Mouse (Mus musculus) kidney, adult 2 months (tissue): ENCODE measurements around the gene 4930451I11Rik.

Experiments
- CTCF ChIP-seq: fragments of 200-500 bp; conservative IDR thresholded peaks from 2 replicates; pipeline ENCODE4 v1.5.1; 2011; ENCODE audit warnings: low read depth, mild to moderate bottlenecking, control low read depth, low read length, moderate library complexity, mixed read lengths; ENCODE audit not compliant: insufficient read depth, insufficient read length
- POLR2A ChIP-seq: fragments of 200-500 bp; IDR thresholded peaks from one replicate; pipeline ENCODE4 v1.6.1; 2011; ENCODE audit warnings: low read depth, low read length, control low read depth

DNA sequence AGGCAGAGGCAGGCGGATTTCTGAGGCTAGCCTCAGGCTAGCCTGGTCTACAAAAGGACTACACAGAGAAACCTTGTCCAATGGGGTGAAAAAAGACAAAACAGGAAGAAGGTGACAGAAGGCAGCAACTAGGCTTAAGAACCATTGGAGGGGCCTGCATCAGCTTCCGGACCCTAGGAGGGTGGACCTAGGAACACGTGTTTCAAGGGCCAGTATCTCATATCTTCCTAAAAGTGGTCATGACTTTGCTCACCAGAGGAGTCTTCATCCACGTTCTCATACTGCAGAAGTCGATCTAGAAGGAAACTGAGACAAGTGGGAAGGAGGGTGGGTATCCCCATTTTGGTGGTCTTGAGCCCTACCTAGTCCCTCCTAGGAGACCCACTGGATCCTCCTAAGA is 29.5 kb upstream of the 4930451I11Rik start:
- TF ChIP-seq CTCF (no peak), POLR2A (no peak)
